Mouse (Mus musculus): ENCODE measurements around the gene Kif20b.

Kif20b gene

GRCm38 (mm10) chr19:34920531-34920930 is 1.6 kb upstream of the Kif20b start:
- no peak for DNase-seq (ENCODE audit: low spot score)

- peak; percentile 52 for DNase-seq (ENCODE audit: low spot score)
Observed at GRCm38 (mm10) chr19:34921253-34921651, 909 bp upstream of the Kif20b start.

- no peak for DNase-seq (ENCODE audit: low spot score)
Observed at GRCm38 (mm10) chr19:34922603-34922963, 422 bp downstream of the Kif20b start.

- DNase-seq (ENCODE audit: low spot score) = no peak
Observed at GRCm38 (mm10) chr19:34947206-34947605, 25.0 kb downstream of the Kif20b start.

GRCm38 (mm10) chr19:34953842-34954541 is 31.8 kb downstream of the Kif20b start:
- DNase-seq (ENCODE audit: low spot score) = peak; percentile 12

- no peak for DNase-seq (ENCODE audit: low spot score)
Observed at GRCm38 (mm10) chr19:34959369-34959768, 37.2 kb downstream of the Kif20b start.

- DNase-seq (ENCODE audit: low spot score) = no peak
Observed at GRCm38 (mm10) chr19:34984742-34985141, 62.6 kb downstream of the Kif20b start.

GRCm38 (mm10) chr19:34990443-34990842 is 68.3 kb downstream of the Kif20b start:
- no peak for DNase-seq (ENCODE audit: low spot score)

GRCm38 (mm10) chr19:34992969-34993527 is 70.9 kb downstream of the Kif20b start:
- peak; percentile 84 for DNase-seq (ENCODE audit: low spot score)

GRCm38 (mm10) chr19:35015058-35015457 is 92.9 kb downstream of the Kif20b start:
- DNase-seq (ENCODE audit: low spot score) = no peak

- DNase-seq (ENCODE audit: low spot score) = no peak
Observed at GRCm38 (mm10) chr19:35017474-35018208, 95.5 kb downstream of the Kif20b start.

- no peak for DNase-seq (ENCODE audit: low spot score)
Observed at GRCm38 (mm10) chr19:35018209-35018581, 96.0 kb downstream of the Kif20b start.
